Mouse (Mus musculus) MN1 (cell line): ENCODE measurements around the gene Wdr35.

Experiments used
- DNase-seq: peaks from one replicate; pipeline ENCODE4 v3.0.0-alpha.2; 2016; ENCODE audit warnings: low spot score

Gene Wdr35

GRCm38 (mm10) chr12:9052075-9052829, 78.6 kb downstream of the Wdr35 start:
- DNase-seq, result peak; percentile 79

GRCm38 (mm10) chr12:9053345-9053744, 79.7 kb downstream of the Wdr35 start:
- no peak for DNase-seq

- DNase-seq, result no peak
Observed at GRCm38 (mm10) chr12:9054012-9054411, 80.3 kb downstream of the Wdr35 start.

GRCm38 (mm10) chr12:9055269-9055668, 81.6 kb downstream of the Wdr35 start:
- no peak for DNase-seq

GRCm38 (mm10) chr12:9059502-9059901, 85.8 kb downstream of the Wdr35 start:
- DNase-seq, result no peak

- no peak for DNase-seq
Observed at GRCm38 (mm10) chr12:9059965-9060364, 86.3 kb downstream of the Wdr35 start.

GRCm38 (mm10) chr12:9063611-9064010, 89.9 kb downstream of the Wdr35 start:
- no peak for DNase-seq

GRCm38 (mm10) chr12:9071058-9071457, 97.4 kb downstream of the Wdr35 start:
- DNase-seq, result no peak

GRCm38 (mm10) chr12:9071493-9071892, 97.8 kb downstream of the Wdr35 start:
- DNase-seq, result no peak

GRCm38 (mm10) chr12:9077554-9078125, 103.9 kb downstream of the Wdr35 start:
- no peak for DNase-seq
